Mouse (Mus musculus) heart, embryonic 14.5 days (tissue): ENCODE results near the gene Zpbp2. TPM values are rescaled to one million over a fixed set of nuclear protein-coding genes. Genes with fewer than 3 reads are reported as not detected.
"Not testable (repeated sequence)": the region's sequence is repeated elsewhere in the genome, so short reads cannot be mapped to it uniquely, and the experiment has no call there.

Experiments used
- ATAC-seq: fragments of 200-750 bp; cut with Nextera tagmentation; 2 replicates; pipeline ENCODE4 v1.8.0; 2017; ENCODE audit warnings: low read depth, moderate TSS enrichment; ENCODE audit not compliant: insufficient number of reproducible peaks, insufficient read depth, low FRiP score
- H3K27ac ChIP-seq, 2 experiments: fragments of 200-500 bp in 1 of 2; fragments of 300-500 bp in 1 of 2; sonication (generic) in 1 of 2; replicated peaks in 1 of 2; 2 replicates each; pipeline ENCODE4 v1.5.1; 2012 to 2014; ENCODE audit warnings: low read depth in 2 of 2, low read length in 2 of 2, control low read depth in 1 of 2, mild to moderate bottlenecking in 1 of 2, mixed read lengths in 1 of 2; ENCODE audit not compliant: control insufficient read depth in 1 of 2, insufficient read depth in 1 of 2
- H3K27me3 ChIP-seq: fragments of 300-500 bp; sonication (generic); 2 replicates; pipeline ENCODE4 v1.6.1; 2014; ENCODE audit warnings: mild to moderate bottlenecking, low read length, control low read depth; ENCODE audit not compliant: control insufficient read depth, insufficient read depth
- H3K36me3 ChIP-seq: fragments of 300-500 bp; sonication (generic); 2 replicates; pipeline ENCODE4 v1.6.1; 2014; ENCODE audit warnings: mild to moderate bottlenecking, control low read depth, low read length, mixed read lengths; ENCODE audit not compliant: control insufficient read depth, insufficient read depth
- H3K4me1 ChIP-seq, 2 experiments: fragments of 200-500 bp in 1 of 2; fragments of 300-500 bp in 1 of 2; sonication (generic) in 1 of 2; 2 replicates each; pipeline ENCODE4 v1.6.1; 2012 to 2014; ENCODE audit warnings: low read length in 2 of 2, control low read depth in 1 of 2, mixed read lengths in 1 of 2; ENCODE audit not compliant: control insufficient read depth in 2 of 2, insufficient read depth in 2 of 2
- H3K4me2 ChIP-seq: fragments of 300-500 bp; sonication (generic); 2 replicates; pipeline ENCODE4 v1.6.1; 2014; ENCODE audit warnings: mild to moderate bottlenecking, low read length
- H3K4me3 ChIP-seq, 2 experiments: fragments of 200-500 bp in 1 of 2; fragments of 300-500 bp in 1 of 2; sonication (generic) in 1 of 2; 2 replicates each; pipeline ENCODE4 v1.5.1; 2012 to 2014; ENCODE audit warnings: low read length in 2 of 2, mild to moderate bottlenecking in 2 of 2, control low read depth in 1 of 2, low read depth in 1 of 2, moderate library complexity in 1 of 2; ENCODE audit not compliant: control insufficient read depth in 1 of 2, insufficient read depth in 1 of 2
- H3K9ac ChIP-seq: fragments of 300-500 bp; sonication (generic); 2 replicates; pipeline ENCODE4 v1.6.1; 2014; ENCODE audit warnings: mild to moderate bottlenecking, low read length
- H3K9me3 ChIP-seq: fragments of 300-500 bp; sonication (generic); 2 replicates; pipeline ENCODE4 v1.6.1; 2016; ENCODE audit warnings: low read length, control low read depth; ENCODE audit not compliant: control insufficient read depth
- WGBS: fragments of 180-500 bp; shearing (Covaris S2); extraction: QIAGEN DNeasy Blood & Tissue Kit; methylation state at CpG from one replicate; pipeline ENCODE4 v1.1.7; 2014; 5-methylcytosine and 5-hydroxymethylcytosine counted together
- polyA plus RNA-seq: library from polyadenylated mRNA; unstranded; fragments of >200 nt; fragmentation: Nextera tagmentation; extraction: Ambion mirVana; gene quantifications from 2 replicates; pipeline ENCODE4 v1.2.1, GENCODE M21; 2014

The Zpbp2 gene
- polyA plus RNA-seq, 1 experiment from 2014 or later: 0.16 TPM

DNA sequence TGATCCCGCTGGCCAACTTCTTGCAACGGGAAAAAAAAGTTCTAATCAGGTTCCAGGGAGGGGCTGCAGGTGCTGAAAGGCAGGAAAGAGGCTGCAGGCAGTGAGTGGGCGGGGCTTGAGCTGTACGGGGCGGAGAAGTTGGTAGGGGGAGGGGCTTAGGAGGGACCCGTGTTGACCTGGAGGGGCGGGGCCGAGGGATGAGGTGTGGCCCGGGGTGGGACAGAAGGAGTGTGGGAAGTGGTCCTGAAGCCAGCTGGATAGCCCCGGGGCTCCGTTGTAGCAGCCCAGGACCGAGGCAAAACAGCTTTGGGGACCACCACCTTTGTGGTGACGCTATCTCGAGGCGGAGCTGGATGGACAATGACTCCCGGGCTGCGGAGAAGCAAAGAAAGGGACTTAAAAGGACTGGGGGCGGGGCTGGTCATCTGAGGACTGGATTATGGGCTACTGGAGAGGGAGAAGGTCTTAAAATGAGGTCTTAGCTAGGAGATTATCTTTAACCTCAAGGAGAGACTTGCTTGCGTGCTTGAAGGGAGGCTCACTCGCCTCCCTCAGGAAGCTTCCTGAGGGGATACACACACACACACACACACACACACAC is 51.3 kb downstream of the Zpbp2 start:
- Histone ChIP-seq H3K4me1 (peaks cover 13 to 24% of the 10 kb centered on the region in 2 experiments), H3K4me3 (peak overlapping the region; percentile 25 to 34), H3K27ac (no peak overlapping the region), H3K9me3 (no peaks in the 10 kb centered on the region), H3K27me3 (peaks cover 2% of the 10 kb centered on the region; the same call in 1 of the 2 replicates), H3K4me2 (peak overlapping the region; percentile 62), H3K9ac (peak overlapping the region; percentile 28; the same call in 1 of the 2 replicates), H3K36me3 (no peaks in the 10 kb centered on the region)
- WGBS: 3% methylated on average over 20 of the region's 20 CpGs
- peak; percentile 69 for ATAC-seq

- ATAC-seq: no peak
- no peaks in the 10 kb centered on the region for H3K36me3 ChIP-seq
- no peak overlapping the region for H3K9ac ChIP-seq
- H3K27me3 ChIP-seq: peaks cover 2% of the 10 kb centered on the region; the same call in 1 of the 2 replicates
- H3K9me3 ChIP-seq: no peaks in the 10 kb centered on the region
- no peak overlapping the region for H3K4me2 ChIP-seq
- H3K4me1 ChIP-seq: peaks cover 13 to 23% of the 10 kb centered on the region in 2 experiments
- 76% methylated on average over 2 of the region's 2 CpGs for WGBS
- H3K4me3 ChIP-seq: no peak overlapping the region
- no peak overlapping the region for H3K27ac ChIP-seq
These were observed 53.1 kb downstream of the Zpbp2 start for GRCm38 (mm10) chr11:98603953-98604352.

- H3K4me3 ChIP-seq, H3K9me3 ChIP-seq, H3K27me3 ChIP-seq, H3K9ac ChIP-seq, H3K36me3 ChIP-seq, H3K4me2 ChIP-seq, ATAC-seq, H3K27ac ChIP-seq: not testable (repeated sequence)
- peaks cover 13 to 19% of the 10 kb centered on the region in 2 experiments for H3K4me1 ChIP-seq
- WGBS: 67% methylated on average over 6 of the region's 6 CpGs
These were observed 54.0 kb downstream of the Zpbp2 start for GRCm38 (mm10) chr11:98604911-98605310.

- no peak overlapping the region for H3K27ac ChIP-seq
- 1% methylated on average over 3 of the region's 3 CpGs for WGBS
- no peak for ATAC-seq
These were observed 55.9 kb downstream of the Zpbp2 start for GRCm38 (mm10) chr11:98606763-98607162.

More at GRCm38 (mm10) chr11:98606763-98607162, 55.9 kb downstream of the Zpbp2 start:
- Histone ChIP-seq H3K4me3 (no peak overlapping the region), H3K9ac (no peak overlapping the region), H3K4me1 (peaks cover 5 to 8% of the 10 kb centered on the region in 2 experiments), H3K36me3 (no peaks in the 10 kb centered on the region), H3K27me3 (no peaks in the 10 kb centered on the region), H3K4me2 (no peak overlapping the region), H3K9me3 (no peaks in the 10 kb centered on the region)

Other genes starting within 250 kb of the Zpbp2 start
- not detected in 2 replicates for gene Neurod2, start 221.4 kb upstream of the Zpbp2 start, polyA plus RNA-seq
- 42.2 and 48.3 TPM in 2 replicates for gene Ppp1r1b, start 202.7 kb upstream of the Zpbp2 start, polyA plus RNA-seq
- gene Stard3, start 192.7 kb upstream of the Zpbp2 start, polyA plus RNA-seq: 33.1 and 35.4 TPM in 2 replicates
- 169 and 178 TPM in 2 replicates for gene Tcap, start 167.3 kb upstream of the Zpbp2 start, polyA plus RNA-seq
- gene Pnmt, start 164.6 kb upstream of the Zpbp2 start, polyA plus RNA-seq: 0.70 and 0.86 TPM in 2 replicates
- gene Pgap3, start 150.6 kb upstream of the Zpbp2 start, polyA plus RNA-seq: 14.2 and 15.5 TPM in 2 replicates
- gene Erbb2, start 138.6 kb upstream of the Zpbp2 start, polyA plus RNA-seq: 54.5 and 55.1 TPM in 2 replicates
- 120 and 138 TPM in 2 replicates for gene Mien1, start 112.1 kb upstream of the Zpbp2 start, polyA plus RNA-seq
- gene Grb7, start 104.7 kb upstream of the Zpbp2 start, polyA plus RNA-seq: 0.50 TPM in 1 of 2 replicates, not detected in the other
- 0.19 TPM in 1 of 2 replicates, not detected in the other for gene Ikzf3, start 5.1 kb upstream of the Zpbp2 start, polyA plus RNA-seq
- 9.4 and 11.3 TPM in 2 replicates for gene Ormdl3, start 36.3 kb downstream of the Zpbp2 start, polyA plus RNA-seq
- not detected in 2 replicates for gene Lrrc3c, start 47.2 kb downstream of the Zpbp2 start, polyA plus RNA-seq
- gene Gm12355, start 74.6 kb downstream of the Zpbp2 start, polyA plus RNA-seq: 0.68 TPM in 1 of 2 replicates, not detected in the other
- gene Gsdma3, start 75.3 kb downstream of the Zpbp2 start, polyA plus RNA-seq: not detected in 2 replicates
- not detected in 2 replicates for gene Gsdma2, start 95.7 kb downstream of the Zpbp2 start, polyA plus RNA-seq
- not detected in 2 replicates for gene Gsdma, start 113.3 kb downstream of the Zpbp2 start, polyA plus RNA-seq
- 95.3 and 120 TPM in 2 replicates for gene Psmd3, start 131.5 kb downstream of the Zpbp2 start, polyA plus RNA-seq
- not detected in 2 replicates for gene Csf3, start 150.2 kb downstream of the Zpbp2 start, polyA plus RNA-seq
- gene Med24, start 178.3 kb downstream of the Zpbp2 start, polyA plus RNA-seq: 28.5 and 31.0 TPM in 2 replicates
- 45.3 and 55.6 TPM in 2 replicates for gene Thra, start 189.5 kb downstream of the Zpbp2 start, polyA plus RNA-seq
- 6.0 and 6.4 TPM in 2 replicates for gene Nr1d1, start 224.2 kb downstream of the Zpbp2 start, polyA plus RNA-seq
- gene Msl1, start 244.4 kb downstream of the Zpbp2 start, polyA plus RNA-seq: 13.3 and 15.3 TPM in 2 replicates